Mouse (Mus musculus) hindbrain, embryonic 16.5 days (tissue): ENCODE results near the gene Smoc1. TPM values are rescaled to one million over a fixed set of nuclear protein-coding genes. Genes with fewer than 3 reads are reported as not detected.

Source experiments
- ATAC-seq: fragments of 200-750 bp; cut with Nextera tagmentation; 2 replicates; pipeline ENCODE4 v1.8.0; 2017; ENCODE audit warnings: moderate TSS enrichment, moderate library complexity
- H3K27ac ChIP-seq: fragments of 300-500 bp; sonication (generic); 2 replicates; pipeline ENCODE4 v1.5.1; 2014; ENCODE audit warnings: low read depth, mild to moderate bottlenecking, control low read depth, low read length, moderate library complexity
- H3K27me3 ChIP-seq: fragments of 300-500 bp; sonication (generic); replicated peaks from 2 replicates; pipeline ENCODE4 v1.6.1; 2014; ENCODE audit warnings: low read length; ENCODE audit not compliant: control insufficient read depth, insufficient read depth
- H3K36me3 ChIP-seq: fragments of 300-500 bp; sonication (generic); 2 replicates; pipeline ENCODE4 v1.6.1; 2014; ENCODE audit warnings: mild to moderate bottlenecking, low read length, moderate library complexity, mixed read lengths; ENCODE audit not compliant: control insufficient read depth, insufficient read depth
- H3K4me1 ChIP-seq: fragments of 300-500 bp; sonication (generic); 2 replicates; pipeline ENCODE4 v1.6.1; 2014; ENCODE audit warnings: low read depth, low read length; ENCODE audit not compliant: control insufficient read depth, insufficient read depth
- H3K4me2 ChIP-seq: fragments of 300-500 bp; sonication (generic); 2 replicates; pipeline ENCODE4 v1.6.1; 2014; ENCODE audit warnings: mild to moderate bottlenecking, low read length, control low read depth, moderate library complexity
- H3K4me3 ChIP-seq: fragments of 300-500 bp; sonication (generic); 2 replicates; pipeline ENCODE4 v1.5.1; 2014; ENCODE audit warnings: mild to moderate bottlenecking, low read length, control low read depth, moderate library complexity
- H3K9ac ChIP-seq: fragments of 300-500 bp; sonication (generic); 2 replicates; pipeline ENCODE4 v1.6.1; 2014; ENCODE audit warnings: low read depth, mild to moderate bottlenecking, control low read depth, low read length, moderate library complexity
- H3K9me3 ChIP-seq: fragments of 300-500 bp; sonication (generic); 2 replicates; pipeline ENCODE4 v1.6.1; 2014; ENCODE audit warnings: mild to moderate bottlenecking, low read length, moderate library complexity; ENCODE audit not compliant: control insufficient read depth
- WGBS: fragments of 180-500 bp; shearing (Covaris S2); extraction: QIAGEN DNeasy Blood & Tissue Kit; methylation state at CpG from one replicate; pipeline ENCODE4 v1.1.7; 2014; 5-methylcytosine and 5-hydroxymethylcytosine counted together
- polyA plus RNA-seq: library from polyadenylated mRNA; unstranded; fragments of >200 nt; fragmentation: Nextera tagmentation; extraction: Ambion mirVana; gene quantifications from 2 replicates; pipeline ENCODE4 v1.2.1, GENCODE M21; 2015

Smoc1 gene
- polyA plus RNA-seq, 1 experiment from 2014 or later: 34.3 TPM

GRCm38 (mm10) chr12:81085244-81085643 lies 58.6 kb downstream of the Smoc1 start:
- no peaks in the 10 kb centered on the region for H3K27me3 ChIP-seq
- H3K36me3 ChIP-seq: no peaks in the 10 kb centered on the region
- no peak overlapping the region for H3K4me2 ChIP-seq
- 53% methylated on average over 1 of the region's 1 CpGs for WGBS
- ATAC-seq: 0 out of 2 replicates have a peak, but pooled peaks have one; percentile 58
- no peaks in the 10 kb centered on the region for H3K9me3 ChIP-seq
- no peak overlapping the region for H3K4me3 ChIP-seq
- no peak overlapping the region for H3K9ac ChIP-seq
- H3K27ac ChIP-seq: no peak overlapping the region; the same call in 1 of the 2 replicates
- H3K4me1 ChIP-seq: no peaks in the 10 kb centered on the region

GRCm38 (mm10) chr12:81088131-81088530 lies 61.5 kb downstream of the Smoc1 start:
- H3K27ac ChIP-seq: no peak overlapping the region
- 82% methylated on average over 5 of the region's 5 CpGs for WGBS
- no peaks in the 10 kb centered on the region for H3K4me1 ChIP-seq
- no peak overlapping the region for H3K4me2 ChIP-seq
- no peak overlapping the region for H3K9ac ChIP-seq
- no peaks in the 10 kb centered on the region for H3K36me3 ChIP-seq
- no peak overlapping the region for H3K4me3 ChIP-seq
- H3K9me3 ChIP-seq: no peaks in the 10 kb centered on the region
- no peak for ATAC-seq
- H3K27me3 ChIP-seq: no peaks in the 10 kb centered on the region

GRCm38 (mm10) chr12:81091641-81092040 lies 65.0 kb downstream of the Smoc1 start:
- Histone ChIP-seq H3K9me3 (no peaks in the 10 kb centered on the region), H3K4me1 (no peaks in the 10 kb centered on the region), H3K4me3 (no peak overlapping the region), H3K36me3 (no peaks in the 10 kb centered on the region), H3K4me2 (no peak overlapping the region), H3K27ac (no peak overlapping the region), H3K9ac (no peak overlapping the region), H3K27me3 (no peaks in the 10 kb centered on the region)
- ATAC-seq: no peak
- WGBS: 72% methylated on average over 5 of the region's 5 CpGs

GRCm38 (mm10) chr12:81092641-81093040 lies 66.0 kb downstream of the Smoc1 start:
- no peak for ATAC-seq
- no peak overlapping the region for H3K4me2 ChIP-seq
- no peaks in the 10 kb centered on the region for H3K9me3 ChIP-seq
- WGBS: 70% methylated on average over 3 of the region's 3 CpGs
- no peak overlapping the region for H3K4me3 ChIP-seq
- no peak overlapping the region for H3K9ac ChIP-seq
- no peaks in the 10 kb centered on the region for H3K27me3 ChIP-seq
- no peaks in the 10 kb centered on the region for H3K36me3 ChIP-seq
- no peak overlapping the region for H3K27ac ChIP-seq
- H3K4me1 ChIP-seq: no peaks in the 10 kb centered on the region

- Histone ChIP-seq H3K4me2 (no peak overlapping the region), H3K4me1 (no peaks in the 10 kb centered on the region), H3K27me3 (no peaks in the 10 kb centered on the region), H3K27ac (no peak overlapping the region), H3K9ac (no peak overlapping the region), H3K36me3 (no peaks in the 10 kb centered on the region), H3K4me3 (no peak overlapping the region), H3K9me3 (no peaks in the 10 kb centered on the region)
- 72% methylated on average over 7 of the region's 7 CpGs for WGBS
- no peak for ATAC-seq
These were observed 66.6 kb downstream of the Smoc1 start for GRCm38 (mm10) chr12:81093211-81093610.

GRCm38 (mm10) chr12:81094766-81095405 lies 68.3 kb downstream of the Smoc1 start:
- Histone ChIP-seq H3K27me3 (no peaks in the 10 kb centered on the region), H3K36me3 (no peaks in the 10 kb centered on the region), H3K9ac (no peak overlapping the region), H3K9me3 (no peaks in the 10 kb centered on the region), H3K4me2 (no peak overlapping the region), H3K27ac (no peak overlapping the region), H3K4me1 (no peaks in the 10 kb centered on the region; the same call in 1 of the 2 replicates), H3K4me3 (no peak overlapping the region)
- WGBS: 62% methylated on average over 11 of the region's 11 CpGs
- no peak for ATAC-seq

GRCm38 (mm10) chr12:81097267-81097666 lies 70.7 kb downstream of the Smoc1 start:
- Histone ChIP-seq H3K4me2 (no peak overlapping the region), H3K27me3 (no peaks in the 10 kb centered on the region), H3K4me3 (no peak overlapping the region), H3K36me3 (no peaks in the 10 kb centered on the region), H3K4me1 (peaks cover 3% of the 10 kb centered on the region; the same call in 1 of the 2 replicates), H3K9me3 (no peaks in the 10 kb centered on the region), H3K9ac (no peak overlapping the region), H3K27ac (no peak overlapping the region)
- WGBS: 58% methylated on average over 7 of the region's 7 CpGs
- ATAC-seq: peak; percentile 52; the same call in 1 of the 2 replicates

- no peak overlapping the region for H3K9ac ChIP-seq
- 49% methylated on average over 4 of the region's 4 CpGs for WGBS
- no peak overlapping the region for H3K27ac ChIP-seq
- H3K36me3 ChIP-seq: no peaks in the 10 kb centered on the region
- no peak overlapping the region for H3K4me3 ChIP-seq
- ATAC-seq: 0 out of 2 replicates have a peak, but pooled peaks have one; percentile 37
- H3K4me2 ChIP-seq: no peak overlapping the region
- H3K9me3 ChIP-seq: no peaks in the 10 kb centered on the region
- H3K4me1 ChIP-seq: peaks cover 3% of the 10 kb centered on the region; the same call in 1 of the 2 replicates
- H3K27me3 ChIP-seq: no peaks in the 10 kb centered on the region
These were observed 71.1 kb downstream of the Smoc1 start for GRCm38 (mm10) chr12:81097738-81098137.

- ATAC-seq: no peak
- H3K9ac ChIP-seq: no peak overlapping the region
- H3K4me1 ChIP-seq: peaks cover 3% of the 10 kb centered on the region; the same call in 1 of the 2 replicates
- no peak overlapping the region for H3K4me3 ChIP-seq
- H3K27me3 ChIP-seq: no peaks in the 10 kb centered on the region
- no peak overlapping the region for H3K4me2 ChIP-seq
- no peaks in the 10 kb centered on the region for H3K9me3 ChIP-seq
- 77% methylated on average over 5 of the region's 5 CpGs for WGBS
- H3K36me3 ChIP-seq: no peaks in the 10 kb centered on the region
- 0 out of 2 replicates have a peak overlapping the region, but pooled peaks have one; percentile 6 for H3K27ac ChIP-seq
These were observed 72.6 kb downstream of the Smoc1 start for GRCm38 (mm10) chr12:81099161-81099560.
